Mouse (Mus musculus): Measurements from ENCODE around the gene Scel.

Scel gene

GRCm38 (mm10) chr14:103651106-103651505, 138.0 kb downstream of the Scel start:
- DNase-seq (ENCODE audit: low spot score) = no peak

GRCm38 (mm10) chr14:103651562-103651961, 138.4 kb downstream of the Scel start:
- DNase-seq (ENCODE audit: low spot score) = no peak

GRCm38 (mm10) chr14:103652524-103652923, 139.4 kb downstream of the Scel start:
- DNase-seq (ENCODE audit: low spot score) = no peak

GRCm38 (mm10) chr14:103653800-103654199, 140.7 kb downstream of the Scel start:
- no peak for DNase-seq (ENCODE audit: low spot score)

GRCm38 (mm10) chr14:103655448-103655847, 142.3 kb downstream of the Scel start:
- no peak for DNase-seq (ENCODE audit: low spot score)

GRCm38 (mm10) chr14:103657876-103658275, 144.7 kb downstream of the Scel start:
- no peak for DNase-seq (ENCODE audit: low spot score)
